Mouse (Mus musculus) natural killer cell, adult 2 months (primary cell): ENCODE data around the gene Tapbpl.

ENCODE experiments used
- DNase-seq, 2 experiments: peaks; one replicate each; pipeline ENCODE4 v3.0.0; 2022; ENCODE audit warnings: low spot score in 2 of 2

The Tapbpl gene

GRCm38 (mm10) chr6:125240617-125241016 lies 9.0 kb upstream of the Tapbpl start:
- no peak for DNase-seq

GRCm38 (mm10) chr6:125239547-125239946 lies 7.9 kb upstream of the Tapbpl start:
- DNase-seq: no peak

GRCm38 (mm10) chr6:125238396-125238795 lies 6.7 kb upstream of the Tapbpl start:
- DNase-seq: no peak

GRCm38 (mm10) chr6:125237421-125237820 lies 5.8 kb upstream of the Tapbpl start:
- no peak for DNase-seq

GRCm38 (mm10) chr6:125236782-125237181 lies 5.1 kb upstream of the Tapbpl start, which contains the start of gene Cd27:
Gene Cd27, minus strand, starts transcription at chr6:125237010.
- DNase-seq: peak; percentile 50 to 55

- no peak for DNase-seq
These were observed 4.7 kb upstream of the Tapbpl start for GRCm38 (mm10) chr6:125236341-125236740.

DNA sequence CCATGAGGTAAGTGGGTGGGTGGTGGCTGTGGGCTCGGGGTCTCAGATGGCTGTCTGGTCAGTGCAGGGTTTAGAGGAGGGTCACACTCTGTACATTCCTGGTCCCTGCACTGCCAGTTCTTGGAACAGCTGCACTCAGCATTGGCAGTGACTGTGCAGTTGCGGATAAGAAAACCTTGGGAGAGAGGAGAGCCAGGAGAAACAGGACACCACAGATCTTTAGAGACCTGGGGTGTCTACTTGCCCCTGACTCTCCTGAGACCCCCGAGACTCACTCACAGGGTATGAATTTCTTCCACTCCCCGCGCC lies 2.8 kb upstream of the Tapbpl start:
- no peak for DNase-seq

GRCm38 (mm10) chr6:125233816-125234519 lies 2.3 kb upstream of the Tapbpl start:
- no peak for DNase-seq

DNA sequence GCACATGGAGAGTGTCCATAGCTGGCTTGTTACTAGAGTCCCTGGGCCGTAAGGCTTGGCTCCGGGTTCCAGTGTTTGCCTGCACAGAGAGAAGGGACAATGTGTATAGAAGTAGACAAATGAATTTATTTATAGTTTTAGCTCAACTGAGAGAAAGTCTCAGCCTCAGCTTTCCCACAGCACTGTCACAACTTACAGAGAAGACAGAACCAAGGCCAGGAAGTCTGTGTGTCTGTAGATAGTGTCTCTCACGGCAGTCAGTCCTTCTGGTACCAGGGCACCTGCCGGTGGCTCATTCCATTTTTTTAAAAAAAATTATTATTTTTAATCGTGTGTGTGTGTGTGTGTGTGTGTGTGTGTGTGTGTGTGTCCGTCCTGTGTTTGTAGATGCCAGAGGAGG lies 856 bp upstream of the Tapbpl start:
- DNase-seq: no peak

DNA sequence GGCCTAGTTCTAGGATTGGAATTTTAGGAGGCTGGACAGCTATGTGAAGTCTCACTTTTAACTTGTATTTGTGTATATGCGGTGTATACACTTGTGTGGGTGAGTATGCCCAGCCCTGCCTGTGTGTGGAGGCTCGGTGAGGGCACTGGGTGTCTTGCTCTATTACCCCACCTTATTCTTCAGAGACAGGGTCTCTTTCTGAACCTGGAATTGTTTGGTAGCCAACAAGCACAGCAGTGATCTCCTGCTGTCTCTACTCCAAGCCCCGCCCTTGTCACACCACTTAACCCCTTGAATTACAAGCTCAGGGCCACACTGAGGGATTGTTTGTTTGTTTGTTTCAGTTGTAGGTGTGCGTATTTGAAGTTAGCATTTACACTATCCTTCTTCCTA lies 381 bp upstream of the Tapbpl start:
- DNase-seq: no peak

GRCm38 (mm10) chr6:125230571-125230970 lies 1.1 kb downstream of the Tapbpl start:
- DNase-seq: no peak

GRCm38 (mm10) chr6:125225518-125226115 lies 6.0 kb downstream of the Tapbpl start:
- peak in 1 of 2 experiments; percentile 39 for DNase-seq

- no peak for DNase-seq
These were observed 9.1 kb downstream of the Tapbpl start for GRCm38 (mm10) chr6:125222577-125222976.

GRCm38 (mm10) chr6:125222146-125222545 lies 9.5 kb downstream of the Tapbpl start:
- peak; percentile 71 to 84 for DNase-seq

DNA sequence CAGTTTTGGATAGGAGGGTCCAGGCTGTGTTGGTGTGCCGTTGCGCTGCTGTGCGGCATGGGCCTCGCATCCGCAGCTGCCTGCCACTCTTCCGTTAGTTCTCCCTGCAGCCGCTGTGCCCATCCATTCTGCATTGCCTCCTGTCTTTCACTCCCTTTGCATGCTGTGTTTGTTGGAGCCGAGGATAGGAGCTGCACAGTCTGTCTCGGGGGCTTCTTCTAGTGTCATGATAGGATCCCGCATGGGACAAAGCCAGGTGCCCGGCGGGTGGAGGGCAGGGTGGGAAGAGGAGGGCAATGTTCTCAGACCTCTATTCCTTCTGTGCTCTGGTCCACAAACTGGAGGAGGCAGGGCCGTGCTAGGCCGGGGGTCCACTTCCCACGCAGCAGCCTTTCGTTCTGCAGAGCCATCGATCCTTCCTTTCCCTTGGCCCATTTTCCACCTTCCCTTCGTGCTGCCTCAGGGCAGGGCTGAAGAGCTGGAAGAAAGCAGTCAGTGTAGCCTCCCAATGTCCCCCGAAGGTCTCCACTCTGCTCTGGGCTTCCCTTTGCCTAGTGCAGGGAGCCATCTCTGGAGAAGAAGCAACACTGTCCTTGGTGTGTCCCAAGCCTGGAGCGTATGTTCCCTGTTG lies 10.4 kb downstream of the Tapbpl start:
- DNase-seq: no peak

GRCm38 (mm10) chr6:125218963-125219362 lies 12.7 kb downstream of the Tapbpl start:
- peak; percentile 64 to 75 for DNase-seq

DNA sequence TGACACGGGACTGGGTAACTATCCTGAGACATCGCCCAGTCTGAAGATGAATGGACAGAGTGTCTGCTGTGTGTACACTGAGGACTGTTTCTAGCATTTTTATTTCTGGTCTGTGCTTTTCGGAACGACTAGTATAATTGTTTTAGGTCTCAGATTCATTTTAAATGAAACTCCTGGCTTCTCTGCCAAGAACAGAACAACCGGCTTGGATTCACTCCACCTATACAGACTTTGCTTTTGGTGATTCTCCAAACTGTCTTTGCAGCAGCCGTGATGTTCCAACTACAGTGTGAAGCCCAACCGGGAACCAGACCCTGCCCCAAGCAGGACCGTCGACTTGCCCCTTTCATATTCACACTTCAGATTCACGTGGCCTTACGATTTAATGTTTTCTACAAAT lies 13.8 kb downstream of the Tapbpl start:
- no peak for DNase-seq

DNA sequence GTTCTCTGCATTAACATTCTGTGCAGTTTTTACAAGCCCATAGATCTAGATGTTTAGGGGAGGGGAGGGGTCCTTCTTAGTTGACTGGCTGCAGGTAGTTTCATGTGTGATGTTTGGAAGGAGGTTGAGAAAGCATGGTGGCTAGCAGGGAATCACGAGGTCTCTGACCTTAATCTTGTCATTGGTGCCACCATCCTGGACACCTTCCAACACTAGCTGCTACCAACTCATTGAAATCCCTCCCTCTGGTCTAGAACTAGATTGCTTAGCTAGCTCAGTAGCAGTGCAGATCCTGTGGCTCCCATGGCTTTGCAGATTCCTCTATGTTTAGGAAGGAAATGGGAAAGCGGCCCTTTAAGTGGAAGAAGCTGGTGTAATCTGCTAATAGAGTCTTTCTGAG lies 14.8 kb downstream of the Tapbpl start:
- no peak for DNase-seq

DNA sequence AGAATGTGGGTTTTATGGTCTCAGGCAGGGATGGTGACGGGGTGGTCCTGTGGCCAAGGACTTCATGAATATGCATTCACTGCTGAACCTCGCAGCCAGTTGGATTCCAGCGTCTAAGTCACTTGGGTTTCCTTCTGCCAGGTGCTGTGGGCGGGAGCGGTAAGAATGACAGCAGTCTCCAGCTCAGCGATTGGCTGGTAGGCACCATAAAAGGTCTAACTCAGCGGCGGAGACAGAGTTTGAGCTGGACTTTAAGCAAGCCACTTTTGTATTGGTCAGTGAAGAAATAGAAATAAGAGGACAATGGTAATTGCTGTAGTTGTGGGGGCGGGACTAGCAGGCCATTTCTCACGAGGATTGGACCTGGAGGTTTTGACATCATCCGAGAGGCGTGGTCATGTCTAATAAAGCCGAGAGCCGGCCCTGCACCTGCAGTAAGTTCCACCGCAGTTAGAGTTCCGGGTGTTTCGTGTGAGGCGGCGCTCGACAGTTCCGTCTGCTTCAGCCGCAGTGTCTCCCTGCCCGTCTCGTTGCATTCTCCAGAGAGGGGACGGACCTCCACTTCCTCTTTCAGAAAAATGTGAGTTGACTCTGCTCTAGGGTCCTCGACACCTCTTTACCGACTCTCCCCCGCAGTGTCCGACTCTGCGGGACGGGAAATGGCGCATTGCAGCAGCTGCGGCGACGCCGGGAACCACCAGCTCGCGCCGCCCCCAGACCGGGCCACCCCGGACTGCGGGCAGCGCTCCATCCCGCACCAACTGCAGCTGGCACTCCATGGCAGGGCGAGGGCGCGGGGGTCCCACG lies 16.3 kb downstream of the Tapbpl start, which contains the start of gene Vamp1:
Gene Vamp1 (plus strand): TSS at position 404 of the 807 bp plus-strand sequence.
- DNase-seq: peak; percentile 98

GRCm38 (mm10) chr6:125213715-125214114 lies 17.9 kb downstream of the Tapbpl start:
- DNase-seq: no peak

DNA sequence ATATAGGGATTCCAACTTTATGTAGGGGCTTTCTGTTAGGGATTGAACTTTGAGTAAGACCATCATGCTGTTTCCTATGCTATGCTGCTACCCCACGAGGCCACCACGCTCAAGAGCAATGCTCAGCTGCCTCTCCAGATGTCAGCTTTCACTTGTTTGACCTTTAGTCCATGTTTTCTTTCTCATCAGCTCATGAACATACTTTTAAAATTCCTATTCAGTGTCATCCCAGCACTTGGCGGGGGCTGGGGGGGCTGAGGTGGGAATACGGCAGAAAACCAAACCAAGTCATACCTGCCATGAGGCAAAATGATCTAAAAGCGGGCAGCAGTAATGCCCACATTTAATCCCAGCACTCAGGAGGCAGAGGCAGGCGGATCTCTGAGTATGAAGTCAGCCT lies 18.5 kb downstream of the Tapbpl start:
- DNase-seq: no peak

- no peak for DNase-seq
These were observed 19.0 kb downstream of the Tapbpl start for GRCm38 (mm10) chr6:125212621-125213020.
